Mouse (Mus musculus): ENCODE data around the gene Skap1. TPM values are rescaled to one million over a fixed set of nuclear protein-coding genes. Genes with fewer than 3 reads are reported as not detected.

Skap1 gene
- polyA plus RNA-seq, 1 experiment from 2014 or later, result 0.23 TPM

GRCm38 (mm10) chr11:96534531-96534930, 70.1 kb downstream of the Skap1 start:
- WGBS, result 72% methylated on average over 2 of the region's 2 CpGs

GRCm38 (mm10) chr11:96536146-96536545, 71.8 kb downstream of the Skap1 start:
- H3K27ac ChIP-seq (replicated peaks in 1 of 2; ENCODE audit: control insufficient read depth in 1 of 2, insufficient read depth in 1 of 2, low read depth in 2 of 2, low read length in 2 of 2), result no peak overlapping the region
- H3K9ac ChIP-seq (ENCODE audit: low read length), result no peak overlapping the region
- no peaks in the 10 kb centered on the region for H3K4me1 ChIP-seq (ENCODE audit: control insufficient read depth in 2 of 2, insufficient read depth in 2 of 2, low read length in 2 of 2)
- H3K36me3 ChIP-seq (ENCODE audit: control insufficient read depth, insufficient read depth, low read length), result no peaks in the 10 kb centered on the region
- no peak overlapping the region for H3K4me2 ChIP-seq (ENCODE audit: low read length)
- no peaks in the 10 kb centered on the region for H3K9me3 ChIP-seq (ENCODE audit: control insufficient read depth, low read length)
- no peak for ATAC-seq (ENCODE audit: insufficient number of reproducible peaks, insufficient read depth, low FRiP score, low read depth)
- peaks cover 60% of the 10 kb centered on the region for H3K27me3 ChIP-seq (ENCODE audit: control insufficient read depth, insufficient read depth, low read length)
- 20% methylated on average over 5 of the region's 5 CpGs for WGBS
- H3K4me3 ChIP-seq (ENCODE audit: control insufficient read depth in 1 of 2, insufficient read depth in 1 of 2, low read depth in 1 of 2, low read length in 2 of 2), result no peak overlapping the region

More at GRCm38 (mm10) chr11:96534531-96534930, 70.1 kb downstream of the Skap1 start:
- Histone ChIP-seq H3K27ac (replicated peaks in 1 of 2; ENCODE audit: control insufficient read depth in 1 of 2, insufficient read depth in 1 of 2, low read depth in 2 of 2, low read length in 2 of 2) (no peak overlapping the region), H3K27me3 (ENCODE audit: control insufficient read depth, insufficient read depth, low read length) (peaks cover 45% of the 10 kb centered on the region), H3K9me3 (ENCODE audit: control insufficient read depth, low read length) (no peaks in the 10 kb centered on the region), H3K36me3 (ENCODE audit: control insufficient read depth, insufficient read depth, low read length) (no peaks in the 10 kb centered on the region), H3K4me1 (ENCODE audit: control insufficient read depth in 2 of 2, insufficient read depth in 2 of 2, low read length in 2 of 2) (no peaks in the 10 kb centered on the region), H3K4me2 (ENCODE audit: low read length) (no peak overlapping the region), H3K9ac (ENCODE audit: low read length) (no peak overlapping the region), H3K4me3 (ENCODE audit: control insufficient read depth in 1 of 2, insufficient read depth in 1 of 2, low read depth in 1 of 2, low read length in 2 of 2) (no peak overlapping the region)
- ATAC-seq (ENCODE audit: insufficient number of reproducible peaks, insufficient read depth, low FRiP score, low read depth), result no peak

GRCm38 (mm10) chr11:96542003-96542402, 77.6 kb downstream of the Skap1 start:
- Histone ChIP-seq H3K4me1 (ENCODE audit: control insufficient read depth in 2 of 2, insufficient read depth in 2 of 2, low read length in 2 of 2) (no peaks in the 10 kb centered on the region), H3K36me3 (ENCODE audit: control insufficient read depth, insufficient read depth, low read length) (no peaks in the 10 kb centered on the region), H3K27me3 (ENCODE audit: control insufficient read depth, insufficient read depth, low read length) (peaks cover 70% of the 10 kb centered on the region), H3K4me2 (ENCODE audit: low read length) (no peak overlapping the region), H3K9me3 (ENCODE audit: control insufficient read depth, low read length) (no peaks in the 10 kb centered on the region), H3K4me3 (ENCODE audit: control insufficient read depth in 1 of 2, insufficient read depth in 1 of 2, low read depth in 1 of 2, low read length in 2 of 2) (no peak overlapping the region), H3K27ac (replicated peaks in 1 of 2; ENCODE audit: control insufficient read depth in 1 of 2, insufficient read depth in 1 of 2, low read depth in 2 of 2, low read length in 2 of 2) (no peak overlapping the region), H3K9ac (ENCODE audit: low read length) (no peak overlapping the region)
- ATAC-seq (ENCODE audit: insufficient number of reproducible peaks, insufficient read depth, low FRiP score, low read depth), result no peak
- WGBS, result 65% methylated on average over 7 of the region's 7 CpGs

- no peak overlapping the region for H3K27ac ChIP-seq (replicated peaks in 1 of 2; ENCODE audit: control insufficient read depth in 1 of 2, insufficient read depth in 1 of 2, low read depth in 2 of 2, low read length in 2 of 2)
- ATAC-seq (ENCODE audit: insufficient number of reproducible peaks, insufficient read depth, low FRiP score, low read depth), result no peak
- no peaks in the 10 kb centered on the region for H3K9me3 ChIP-seq (ENCODE audit: control insufficient read depth, low read length)
- H3K36me3 ChIP-seq (ENCODE audit: control insufficient read depth, insufficient read depth, low read length), result no peaks in the 10 kb centered on the region
- no peak overlapping the region for H3K9ac ChIP-seq (ENCODE audit: low read length)
- H3K4me2 ChIP-seq (ENCODE audit: low read length), result no peak overlapping the region
- H3K27me3 ChIP-seq (ENCODE audit: control insufficient read depth, insufficient read depth, low read length), result peaks cover 64% of the 10 kb centered on the region
- no peaks in the 10 kb centered on the region for H3K4me1 ChIP-seq (ENCODE audit: control insufficient read depth in 2 of 2, insufficient read depth in 2 of 2, low read length in 2 of 2)
- H3K4me3 ChIP-seq (ENCODE audit: control insufficient read depth in 1 of 2, insufficient read depth in 1 of 2, low read depth in 1 of 2, low read length in 2 of 2), result no peak overlapping the region
- 78% methylated on average over 7 of the region's 7 CpGs for WGBS
Measured at GRCm38 (mm10) chr11:96542561-96542960, 78.2 kb downstream of the Skap1 start.

GRCm38 (mm10) chr11:96546428-96546827, 82.0 kb downstream of the Skap1 start:
- Histone ChIP-seq H3K9ac (ENCODE audit: low read length) (no peak overlapping the region), H3K4me1 (ENCODE audit: control insufficient read depth in 2 of 2, insufficient read depth in 2 of 2, low read length in 2 of 2) (no peaks in the 10 kb centered on the region), H3K4me2 (ENCODE audit: low read length) (no peak overlapping the region), H3K9me3 (ENCODE audit: control insufficient read depth, low read length) (no peaks in the 10 kb centered on the region), H3K27ac (replicated peaks in 1 of 2; ENCODE audit: control insufficient read depth in 1 of 2, insufficient read depth in 1 of 2, low read depth in 2 of 2, low read length in 2 of 2) (no peak overlapping the region), H3K4me3 (ENCODE audit: control insufficient read depth in 1 of 2, insufficient read depth in 1 of 2, low read depth in 1 of 2, low read length in 2 of 2) (no peak overlapping the region), H3K36me3 (ENCODE audit: control insufficient read depth, insufficient read depth, low read length) (no peaks in the 10 kb centered on the region), H3K27me3 (ENCODE audit: control insufficient read depth, insufficient read depth, low read length) (peaks cover 40% of the 10 kb centered on the region)
- 65% methylated on average over 8 of the region's 8 CpGs for WGBS
- no peak for ATAC-seq (ENCODE audit: insufficient number of reproducible peaks, insufficient read depth, low FRiP score, low read depth)

- H3K27ac ChIP-seq (replicated peaks in 1 of 2; ENCODE audit: control insufficient read depth in 1 of 2, insufficient read depth in 1 of 2, low read depth in 2 of 2, low read length in 2 of 2), result no peak overlapping the region
- no peak overlapping the region for H3K9ac ChIP-seq (ENCODE audit: low read length)
- no peak overlapping the region for H3K4me2 ChIP-seq (ENCODE audit: low read length)
- no peak overlapping the region for H3K4me3 ChIP-seq (ENCODE audit: control insufficient read depth in 1 of 2, insufficient read depth in 1 of 2, low read depth in 1 of 2, low read length in 2 of 2)
- H3K9me3 ChIP-seq (ENCODE audit: control insufficient read depth, low read length), result no peaks in the 10 kb centered on the region
- peaks cover 0 to 2% of the 10 kb centered on the region in 2 experiments; a peak in 1 of 4 replicates for H3K4me1 ChIP-seq (ENCODE audit: control insufficient read depth in 2 of 2, insufficient read depth in 2 of 2, low read length in 2 of 2)
- no peak for ATAC-seq (ENCODE audit: insufficient number of reproducible peaks, insufficient read depth, low FRiP score, low read depth)
- H3K36me3 ChIP-seq (ENCODE audit: control insufficient read depth, insufficient read depth, low read length), result no peaks in the 10 kb centered on the region
- WGBS, result 75% methylated on average over 9 of the region's 9 CpGs
- peaks cover 52% of the 10 kb centered on the region for H3K27me3 ChIP-seq (ENCODE audit: control insufficient read depth, insufficient read depth, low read length)
Measured at GRCm38 (mm10) chr11:96550960-96551703, 86.7 kb downstream of the Skap1 start.

GRCm38 (mm10) chr11:96553091-96553490, 88.7 kb downstream of the Skap1 start:
- Histone ChIP-seq H3K4me1 (ENCODE audit: control insufficient read depth in 2 of 2, insufficient read depth in 2 of 2, low read length in 2 of 2) (peaks cover 0 to 2% of the 10 kb centered on the region in 2 experiments; a peak in 1 of 4 replicates), H3K9ac (ENCODE audit: low read length) (no peak overlapping the region), H3K27ac (replicated peaks in 1 of 2; ENCODE audit: control insufficient read depth in 1 of 2, insufficient read depth in 1 of 2, low read depth in 2 of 2, low read length in 2 of 2) (no peak overlapping the region), H3K4me2 (ENCODE audit: low read length) (peak overlapping the region; percentile 40; the same call in 1 of the 2 replicates), H3K27me3 (ENCODE audit: control insufficient read depth, insufficient read depth, low read length) (peaks cover 51% of the 10 kb centered on the region), H3K36me3 (ENCODE audit: control insufficient read depth, insufficient read depth, low read length) (no peaks in the 10 kb centered on the region), H3K9me3 (ENCODE audit: control insufficient read depth, low read length) (no peaks in the 10 kb centered on the region), H3K4me3 (ENCODE audit: control insufficient read depth in 1 of 2, insufficient read depth in 1 of 2, low read depth in 1 of 2, low read length in 2 of 2) (no peak overlapping the region)
- ATAC-seq (ENCODE audit: insufficient number of reproducible peaks, insufficient read depth, low FRiP score, low read depth), result no peak
- WGBS, result 12% methylated on average over 15 of the region's 15 CpGs

GRCm38 (mm10) chr11:96560229-96560628, 95.8 kb downstream of the Skap1 start:
- H3K4me3 ChIP-seq (ENCODE audit: control insufficient read depth in 1 of 2, insufficient read depth in 1 of 2, low read depth in 1 of 2, low read length in 2 of 2), result no peak overlapping the region
- no peak for ATAC-seq (ENCODE audit: insufficient number of reproducible peaks, insufficient read depth, low FRiP score, low read depth)
- no peaks in the 10 kb centered on the region for H3K9me3 ChIP-seq (ENCODE audit: control insufficient read depth, low read length)
- no peak overlapping the region for H3K4me2 ChIP-seq (ENCODE audit: low read length)
- H3K27me3 ChIP-seq (ENCODE audit: control insufficient read depth, insufficient read depth, low read length), result peaks cover 12% of the 10 kb centered on the region
- 76% methylated on average over 5 of the region's 5 CpGs for WGBS
- no peaks in the 10 kb centered on the region for H3K36me3 ChIP-seq (ENCODE audit: control insufficient read depth, insufficient read depth, low read length)
- no peak overlapping the region for H3K9ac ChIP-seq (ENCODE audit: low read length)
- H3K4me1 ChIP-seq (ENCODE audit: control insufficient read depth in 2 of 2, insufficient read depth in 2 of 2, low read length in 2 of 2), result no peaks in the 10 kb centered on the region
- no peak overlapping the region for H3K27ac ChIP-seq (replicated peaks in 1 of 2; ENCODE audit: control insufficient read depth in 1 of 2, insufficient read depth in 1 of 2, low read depth in 2 of 2, low read length in 2 of 2)
